Mouse (Mus musculus): ENCODE data around the gene Ank.
A peak's percentile ranks its signal among the peaks of the same experiment; 100 is the strongest.

Gene Ank

DNA sequence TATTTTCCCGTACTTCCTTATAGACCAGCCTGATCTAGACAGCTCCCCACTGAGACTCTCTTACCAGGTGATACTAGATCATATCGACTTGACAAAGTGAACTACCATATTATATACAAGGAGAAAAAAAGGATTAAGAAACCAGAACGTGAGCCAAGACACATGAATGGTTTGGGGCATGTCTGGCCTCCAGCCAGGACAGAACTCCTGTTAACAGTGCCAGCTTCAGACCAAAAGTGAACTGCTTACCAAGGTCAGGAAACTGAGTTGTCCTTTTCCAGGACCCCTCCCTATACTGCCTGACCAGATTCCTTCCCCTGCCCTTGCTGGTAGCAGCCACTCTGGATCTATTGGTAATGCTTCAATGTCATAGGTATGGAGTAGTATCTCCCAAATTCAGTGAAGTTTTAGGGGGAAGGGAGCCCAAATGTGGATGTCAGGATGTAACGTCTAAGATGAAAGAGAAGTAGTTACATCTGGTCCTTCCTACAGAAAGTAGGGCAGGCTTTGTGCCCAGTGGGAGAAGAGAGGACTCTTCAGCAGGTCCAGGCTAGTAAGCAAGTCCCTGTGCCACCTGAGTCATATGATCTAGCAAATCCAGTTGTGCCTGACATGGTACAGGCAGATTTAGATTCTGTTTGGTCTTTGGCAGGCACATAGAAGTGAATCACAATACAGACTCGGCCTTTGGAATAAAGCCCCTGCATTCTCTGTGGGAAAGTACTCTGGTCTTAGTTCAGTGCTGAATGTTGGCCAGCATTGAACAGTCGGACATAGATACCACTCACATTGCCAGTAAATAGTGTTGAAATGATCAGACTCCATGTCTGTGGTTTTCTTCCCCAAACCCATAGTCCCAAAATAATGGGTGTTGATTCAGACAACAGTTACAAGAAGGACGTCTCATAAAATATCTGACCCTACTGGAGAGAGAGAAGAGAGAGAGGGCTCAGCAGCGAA is 167.7 kb downstream of the Ank start:
- DNase-seq (ENCODE audit: low read depth, low spot score) = no peak

DNA sequence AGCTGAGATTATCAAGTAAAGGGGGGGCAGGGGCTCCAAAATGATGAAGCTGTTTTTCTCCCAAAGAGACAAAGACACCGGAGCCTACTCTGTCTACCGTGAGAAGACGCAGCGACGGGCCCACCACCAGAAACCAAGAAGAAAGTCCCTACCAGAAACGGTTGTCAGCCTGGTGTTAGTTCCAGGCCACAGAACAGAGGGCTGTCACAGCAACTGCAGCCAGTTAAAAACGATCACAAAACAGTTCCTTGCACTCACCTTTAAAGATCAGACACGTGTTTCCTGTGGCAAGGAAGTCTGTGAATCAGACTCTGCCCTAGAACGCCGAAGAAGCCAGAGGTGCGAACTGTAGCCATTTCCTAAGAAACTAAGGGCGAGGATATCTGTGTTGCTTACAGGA is 174.7 kb downstream of the Ank start:
- no peak for DNase-seq (ENCODE audit: low read depth, low spot score)

DNA sequence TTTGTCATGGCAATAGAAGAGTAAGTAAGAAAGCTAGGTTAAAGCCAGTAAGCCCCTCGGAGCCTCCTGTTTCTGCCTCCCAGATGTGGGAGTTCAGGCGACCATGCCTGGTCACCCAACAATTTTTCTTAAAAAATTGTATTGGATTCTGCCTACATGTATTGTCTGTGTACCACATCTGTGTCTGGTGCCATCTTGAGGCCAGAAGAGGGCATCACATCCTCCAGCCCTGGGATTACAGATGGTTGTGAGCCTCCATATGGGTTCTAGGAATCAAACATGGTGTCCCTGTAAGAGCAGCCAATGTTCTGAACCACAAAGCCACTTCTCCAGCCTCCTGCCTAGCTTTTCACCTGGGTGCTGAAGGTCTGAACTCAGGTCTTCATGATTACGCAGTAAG is 176.4 kb downstream of the Ank start:
- DNase-seq (ENCODE audit: low read depth, low spot score) = peak; percentile 59

Data from R1 (cell line).